Mouse (Mus musculus) telencephalon, adult 2 months (tissue): ENCODE results near the gene Kcnq5.

Experiments used
- DNase-seq: peaks from one replicate; pipeline ENCODE4 v3.0.0-alpha.2; 2011; ENCODE audit warnings: low read depth, low spot score

The Kcnq5 gene

DNA sequence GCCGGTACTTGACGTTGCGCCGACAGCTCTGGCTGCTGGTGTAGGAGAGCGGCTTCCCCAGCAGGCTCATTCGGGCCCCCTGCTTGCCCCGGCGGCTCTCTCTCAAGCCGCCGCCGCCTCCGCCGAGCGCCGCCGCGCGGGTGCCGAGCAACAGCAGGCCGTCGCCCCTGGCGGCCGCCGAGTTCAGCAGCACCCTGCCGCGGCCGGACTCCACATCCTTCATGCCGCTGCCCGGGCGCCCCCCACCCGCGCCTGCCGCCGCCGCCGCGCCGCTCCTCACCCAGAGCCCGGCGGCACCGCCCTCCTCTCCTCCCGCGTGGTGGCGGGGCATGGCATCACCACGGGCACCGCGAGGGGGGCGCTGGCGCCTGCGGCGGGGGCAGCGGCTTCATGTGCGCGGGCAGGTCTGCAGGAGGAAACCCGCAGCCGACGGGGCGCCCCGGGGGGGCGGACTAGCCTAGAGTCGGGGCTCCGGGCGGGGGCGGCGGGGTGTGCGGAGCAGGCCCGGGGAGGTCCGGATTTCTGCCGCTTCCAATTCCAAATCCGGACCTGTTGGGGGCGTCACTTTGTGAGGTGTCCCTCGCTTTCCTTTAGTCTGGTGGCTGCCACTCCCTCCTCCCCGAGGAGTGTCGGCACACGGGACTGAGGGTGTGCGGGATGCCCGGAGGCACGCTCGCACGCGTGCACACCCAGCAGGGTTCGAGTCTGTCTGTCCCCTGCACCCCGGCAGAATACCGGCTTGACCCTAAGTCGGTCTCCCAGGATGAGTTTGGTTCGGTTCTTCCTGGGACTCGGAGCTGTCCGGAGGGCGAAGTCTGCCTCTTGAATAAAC lies at the start of gene Kcnq5:
TSS of gene Kcnq5 (minus strand) at position 692 of the 832 bp plus-strand sequence.
- DNase-seq = no peak

DNA sequence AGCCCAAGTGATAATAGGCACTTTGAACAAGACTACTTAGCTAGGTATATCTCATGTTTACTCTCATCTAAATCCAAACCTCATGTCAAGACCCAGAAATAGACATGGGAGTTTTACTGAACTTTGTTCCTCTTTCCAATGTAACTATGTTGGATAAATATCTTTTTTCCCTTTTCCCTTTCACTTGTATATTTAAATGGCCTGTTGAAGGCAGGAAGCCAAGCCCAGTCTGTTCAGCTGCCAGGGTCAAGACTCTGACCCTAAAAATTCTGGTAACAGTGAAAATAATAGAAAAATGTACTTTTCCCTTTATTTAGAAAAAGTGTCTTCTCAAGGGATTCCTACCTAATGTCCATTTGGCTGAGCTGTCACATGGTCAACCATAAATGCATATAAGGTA lies 18.0 kb upstream of the Kcnq5 start:
- no peak for DNase-seq

DNA sequence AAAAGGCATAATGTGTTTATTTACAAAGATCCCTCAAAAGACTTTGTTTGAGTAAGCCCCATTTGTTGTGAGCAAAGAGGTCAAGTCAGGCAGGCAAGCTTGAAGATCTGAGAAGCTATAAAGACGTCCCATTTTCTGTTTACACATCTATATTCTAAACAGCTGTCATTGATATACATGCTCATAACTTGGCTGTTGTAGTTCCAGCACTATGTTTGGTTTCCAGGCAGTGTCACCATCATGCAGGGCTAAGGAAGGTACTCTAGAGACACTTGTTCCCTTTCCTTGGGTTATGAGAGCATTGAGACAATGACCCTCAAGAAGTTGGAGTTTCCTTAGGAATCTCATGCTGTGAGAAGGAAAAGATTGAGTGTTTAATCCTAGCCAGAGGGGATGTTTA lies 17.6 kb upstream of the Kcnq5 start:
- DNase-seq = no peak

DNA sequence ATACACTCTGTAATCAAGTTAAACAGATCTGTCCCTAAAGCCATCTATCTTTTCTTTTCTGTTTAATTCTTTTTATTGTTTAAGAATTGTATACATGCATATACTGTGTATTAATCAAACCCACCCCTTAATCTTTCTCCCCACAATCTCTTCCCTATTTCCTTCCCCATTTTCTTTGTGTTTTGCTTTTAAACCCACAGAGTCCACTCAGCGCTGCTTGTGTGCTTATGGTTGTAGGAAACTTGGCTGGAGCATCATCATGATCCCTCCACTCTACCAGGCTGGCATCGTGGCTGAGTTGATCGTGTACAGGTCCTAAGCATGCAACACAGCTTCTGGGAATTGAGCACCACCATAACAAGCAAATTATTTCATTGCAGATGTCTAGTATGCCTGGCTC lies 12.3 kb upstream of the Kcnq5 start:
- no peak for DNase-seq

- DNase-seq = no peak
These were observed 5.4 kb upstream of the Kcnq5 start for GRCm38 (mm10) chr1:21967139-21967538.

- no peak for DNase-seq
These were observed 1.4 kb upstream of the Kcnq5 start for GRCm38 (mm10) chr1:21962896-21963864.

GRCm38 (mm10) chr1:21962083-21962471 lies 335 bp upstream of the Kcnq5 start:
- no peak for DNase-seq

DNA sequence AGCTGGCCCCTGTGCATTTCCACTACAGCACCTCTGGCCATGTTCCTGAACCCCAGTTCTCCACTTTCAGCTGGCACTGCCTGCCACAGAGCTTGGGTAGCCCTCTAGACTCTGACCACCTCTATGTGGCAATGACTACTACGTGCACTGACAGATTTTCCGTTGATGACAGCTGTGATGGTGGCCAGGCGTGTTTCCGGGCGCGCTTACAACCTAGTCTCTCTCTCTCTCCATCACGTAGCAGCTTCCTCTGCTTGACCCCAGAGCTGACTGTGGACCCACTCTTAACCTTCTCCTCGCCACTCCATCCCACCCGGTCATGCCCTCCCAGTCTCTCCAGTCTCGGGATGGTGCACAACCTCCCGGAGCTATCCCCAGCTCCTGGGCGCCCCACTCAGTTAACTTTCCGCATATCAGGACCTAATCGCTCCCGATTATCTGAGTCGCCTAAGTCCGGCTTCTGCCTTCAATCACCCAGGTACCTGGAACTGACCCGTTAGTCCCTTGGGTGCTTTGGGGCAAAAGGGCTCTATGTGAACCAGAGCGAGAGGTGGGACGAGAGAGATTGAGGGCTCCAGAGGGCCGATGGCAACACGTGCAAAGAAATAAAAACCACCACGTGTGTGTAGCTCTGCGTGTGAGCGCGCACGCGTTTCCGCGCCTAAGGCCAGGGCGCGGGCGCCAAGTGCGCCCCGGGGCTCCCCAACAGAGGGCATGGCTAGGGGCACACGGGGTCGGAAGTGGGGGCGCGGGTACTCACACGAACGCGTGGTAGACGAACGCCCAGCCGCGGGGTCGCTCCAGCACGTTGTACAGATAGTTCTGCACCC lies 1.1 kb downstream of the Kcnq5 start:
- no peak for DNase-seq

DNA sequence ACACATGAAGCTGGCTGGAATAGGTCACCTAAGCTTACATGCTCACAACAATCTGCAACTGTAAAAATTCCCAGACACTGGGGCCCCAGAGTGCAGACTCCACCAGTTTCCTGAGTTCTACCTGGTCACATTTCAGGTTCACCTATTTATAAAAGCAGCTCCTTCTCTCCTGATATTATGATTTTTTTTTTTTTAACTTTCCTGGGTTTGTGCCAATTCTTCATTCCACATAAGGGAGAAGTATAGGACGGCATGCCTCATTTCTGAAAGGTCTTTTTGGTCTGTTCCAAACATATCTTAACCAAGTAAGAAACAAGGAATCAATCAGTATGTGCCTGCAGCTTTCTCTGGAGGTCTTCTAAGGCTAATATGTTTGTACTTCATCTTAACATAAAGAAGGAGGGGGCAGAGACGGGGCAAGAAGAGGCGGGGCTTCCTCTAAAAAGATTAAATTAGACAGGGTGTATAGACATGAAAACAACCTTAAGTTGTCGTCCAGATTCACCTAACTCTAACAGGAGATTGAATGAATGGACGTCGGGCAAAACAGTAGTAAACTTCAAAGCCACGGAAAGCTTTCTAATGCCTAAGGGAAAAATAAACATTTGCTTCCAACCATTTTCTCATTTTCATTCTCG lies 2.0 kb downstream of the Kcnq5 start:
- no peak for DNase-seq

DNA sequence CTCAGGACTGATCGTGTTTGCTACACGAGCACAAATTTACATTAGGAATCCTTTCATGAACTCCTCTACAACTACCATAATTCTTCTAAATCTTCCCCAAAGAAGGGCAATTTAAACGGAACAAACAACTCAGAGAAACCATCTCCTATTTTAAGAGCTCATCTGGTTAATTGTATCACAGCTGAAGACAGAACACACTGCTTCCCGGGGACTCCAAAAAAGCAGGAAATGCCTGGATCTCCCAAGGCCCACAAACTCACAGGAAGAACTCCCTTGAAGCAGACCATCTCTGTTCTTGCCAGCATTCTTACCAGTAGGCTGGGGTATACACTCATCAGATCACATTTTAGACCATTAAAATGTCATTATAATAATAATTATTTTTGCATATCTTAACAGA lies 3.7 kb downstream of the Kcnq5 start:
- DNase-seq = no peak

DNA sequence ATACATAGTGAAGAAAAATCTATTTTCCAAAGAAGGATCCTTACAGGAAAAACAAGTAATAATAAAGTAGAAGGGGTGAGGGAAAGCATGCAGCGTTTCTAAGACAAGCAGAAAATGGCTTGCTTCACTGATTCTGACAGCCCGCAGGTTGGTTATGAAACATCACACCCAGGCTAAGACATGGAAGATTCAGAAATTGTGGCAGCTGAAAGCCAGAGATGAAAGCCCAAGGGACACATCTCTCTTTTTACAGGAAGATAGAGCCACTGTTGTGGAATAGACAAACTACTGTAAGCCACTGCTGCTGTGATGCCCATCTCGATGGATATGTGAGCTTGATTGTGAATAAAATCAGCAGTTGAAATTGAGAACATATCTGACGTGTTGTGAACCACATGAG lies 20.9 kb downstream of the Kcnq5 start:
- no peak for DNase-seq

DNA sequence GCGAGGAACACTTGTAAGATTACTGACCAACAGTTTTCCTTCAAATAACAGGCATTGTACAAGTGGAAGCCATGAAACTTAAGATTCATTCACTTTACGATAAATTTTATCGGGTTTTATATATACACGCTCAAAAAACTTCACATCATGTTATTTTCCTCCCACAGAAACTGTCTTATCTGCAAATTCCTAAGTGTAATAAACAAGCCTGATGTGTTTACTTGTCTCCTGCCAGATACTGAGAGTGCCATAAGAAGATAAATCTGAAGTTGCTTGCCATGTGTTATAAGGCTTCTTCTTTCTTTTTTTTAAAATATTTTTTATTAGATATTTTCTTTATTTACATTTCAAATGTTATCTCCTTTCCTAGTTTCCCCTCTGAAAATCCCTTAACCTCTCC lies 34.6 kb downstream of the Kcnq5 start:
- DNase-seq = no peak

DNA sequence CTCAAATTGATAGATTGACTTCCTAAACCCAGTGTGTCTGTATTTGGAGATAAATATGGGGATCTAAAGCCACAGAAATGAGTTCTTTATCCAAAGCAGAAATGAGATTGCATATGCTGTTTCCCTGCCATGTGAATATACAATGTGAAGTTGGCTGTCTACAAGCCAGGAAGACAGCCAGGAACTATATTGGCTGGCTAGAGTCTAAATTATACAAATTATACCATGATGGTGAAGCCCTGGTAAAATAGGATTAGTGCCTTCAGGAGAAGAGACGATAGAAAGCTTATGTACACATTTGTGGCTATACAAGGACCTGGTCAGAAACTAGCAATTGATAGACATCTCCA lies 38.5 kb downstream of the Kcnq5 start:
- no peak for DNase-seq

- DNase-seq = no peak
These were observed 39.0 kb downstream of the Kcnq5 start for GRCm38 (mm10) chr1:21922578-21923292.

GRCm38 (mm10) chr1:21919276-21919675 lies 42.5 kb downstream of the Kcnq5 start:
- no peak for DNase-seq

- no peak for DNase-seq
These were observed 65.5 kb downstream of the Kcnq5 start for GRCm38 (mm10) chr1:21896067-21896719.

GRCm38 (mm10) chr1:21883747-21884146 lies 78.0 kb downstream of the Kcnq5 start:
- DNase-seq = no peak

- no peak for DNase-seq
These were observed 90.9 kb downstream of the Kcnq5 start for GRCm38 (mm10) chr1:21870889-21871288.

DNA sequence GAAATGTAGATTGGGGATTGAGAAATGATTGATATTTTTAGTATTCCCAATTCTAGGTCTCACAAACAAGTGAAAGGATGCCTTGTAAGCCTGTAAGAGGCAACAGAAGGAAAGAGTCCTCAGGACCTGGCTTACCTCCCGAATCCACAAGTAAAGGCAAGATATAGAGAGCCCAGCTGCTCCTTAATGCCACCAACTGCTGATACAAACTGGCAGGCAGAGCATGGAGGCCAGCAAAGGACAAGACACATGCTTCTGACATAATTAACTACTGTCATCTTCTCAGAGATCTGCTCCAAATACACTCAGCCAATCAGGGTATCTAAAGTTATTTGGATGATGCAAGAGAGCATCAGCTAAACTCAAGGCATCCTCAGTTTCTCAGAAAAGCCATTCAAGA lies 93.3 kb downstream of the Kcnq5 start:
- DNase-seq = peak; percentile 6

DNA sequence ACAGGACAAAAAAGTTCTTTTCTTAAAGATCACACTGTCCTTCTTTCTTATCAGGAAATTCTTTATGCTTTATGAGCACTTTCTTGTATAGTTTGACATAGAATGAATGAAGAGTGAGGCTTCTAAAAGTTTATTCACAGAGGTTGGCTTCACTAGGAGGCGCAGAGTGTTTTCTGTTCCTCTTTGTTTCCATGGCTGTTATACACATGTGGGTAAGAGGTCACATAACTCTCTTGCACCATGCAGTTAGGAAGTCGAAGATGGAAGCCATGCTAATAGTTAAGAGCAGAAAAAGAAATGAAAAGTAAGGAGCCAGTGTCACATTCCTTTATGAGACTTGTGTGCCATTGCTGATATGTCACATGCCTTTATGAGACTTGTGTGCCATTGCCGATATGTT lies 105.3 kb downstream of the Kcnq5 start:
- no peak for DNase-seq
